Mouse (Mus musculus) megakaryocyte, embryonic 14.5 days (primary cell): ENCODE results near the gene Map1s. TPM values are rescaled to one million over a fixed set of nuclear protein-coding genes. Genes with fewer than 3 reads are reported as not detected.

ENCODE experiments used
- H3K27me3 ChIP-seq: replicated peaks from 2 replicates; pipeline ENCODE3; 2012; ENCODE audit warnings: inconsistent platforms
- H3K36me3 ChIP-seq: replicated peaks from 2 replicates; pipeline ENCODE3; 2012; ENCODE audit warnings: low read length, inconsistent platforms, mixed read lengths
- H3K4me1 ChIP-seq: 2 replicates; pipeline ENCODE4 v1.6.1; 2012; ENCODE audit warnings: inconsistent platforms
- H3K4me3 ChIP-seq: replicated peaks from 2 replicates; pipeline ENCODE3; 2012; ENCODE audit warnings: moderate library complexity, mild to moderate bottlenecking, inconsistent platforms
- H3K9me3 ChIP-seq: 2 replicates; pipeline ENCODE4 v1.6.1; 2012; ENCODE audit warnings: inconsistent platforms
- FLI1 ChIP-seq: IDR thresholded peaks from 2 replicates; pipeline ENCODE4 v1.6.1; 2012; ENCODE audit warnings: low read length, inconsistent platforms, mixed read lengths
- GATA1 ChIP-seq: IDR thresholded peaks from 3 replicates; pipeline ENCODE4 v1.6.1; 2012; ENCODE audit warnings: mixed read lengths, low read length, inconsistent platforms, borderline replicate concordance
- polyA plus RNA-seq: library from polyadenylated mRNA; stranded (reverse); fragments of >175 nt; gene quantifications from 2 replicates; pipeline ENCODE4 v1.2.3, GENCODE M21; 2012; ENCODE audit warnings: low replicate concordance; ENCODE audit not compliant: insufficient read depth

Gene Map1s
- polyA plus RNA-seq, 1 experiment, result 69.6 TPM

GRCm38 (mm10) chr8:70934786-70935185 is 29.1 kb downstream of the Map1s start:
- H3K4me3 ChIP-seq, result no peak overlapping the region
- no peaks in the 10 kb centered on the region for H3K9me3 ChIP-seq
- TF ChIP-seq GATA1 (no peak), FLI1 (no peak)
- no peaks in the 10 kb centered on the region for H3K36me3 ChIP-seq
- H3K4me1 ChIP-seq, result no peaks in the 10 kb centered on the region
- peaks cover 46% of the 10 kb centered on the region for H3K27me3 ChIP-seq

DNA sequence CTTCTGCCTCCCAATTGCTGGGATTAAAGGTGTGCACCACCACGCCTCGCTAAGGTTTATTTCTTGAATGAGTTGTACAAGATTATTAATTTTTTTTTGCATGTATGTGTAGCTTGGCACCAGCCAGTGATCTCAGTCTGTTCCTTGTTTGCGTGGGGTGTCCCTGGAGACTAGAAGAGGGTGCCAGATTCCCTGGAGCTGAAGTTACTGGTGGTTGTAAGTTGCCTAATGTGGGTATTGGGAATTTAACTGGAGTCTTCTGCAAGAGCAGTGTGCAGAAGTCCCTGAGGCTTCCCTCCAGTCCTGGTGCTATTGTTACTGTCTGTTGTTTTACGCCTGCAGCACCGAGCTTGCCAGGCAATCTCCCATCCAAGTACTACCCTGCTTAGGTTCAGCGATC is 31.5 kb downstream of the Map1s start:
- H3K4me3 ChIP-seq, result no peak overlapping the region
- H3K27me3 ChIP-seq, result peaks cover 39% of the 10 kb centered on the region
- H3K9me3 ChIP-seq, result no peaks in the 10 kb centered on the region
- no peaks in the 10 kb centered on the region for H3K36me3 ChIP-seq
- TF ChIP-seq GATA1 (no peak), FLI1 (no peak)
- peaks cover 9% of the 10 kb centered on the region for H3K4me1 ChIP-seq

DNA sequence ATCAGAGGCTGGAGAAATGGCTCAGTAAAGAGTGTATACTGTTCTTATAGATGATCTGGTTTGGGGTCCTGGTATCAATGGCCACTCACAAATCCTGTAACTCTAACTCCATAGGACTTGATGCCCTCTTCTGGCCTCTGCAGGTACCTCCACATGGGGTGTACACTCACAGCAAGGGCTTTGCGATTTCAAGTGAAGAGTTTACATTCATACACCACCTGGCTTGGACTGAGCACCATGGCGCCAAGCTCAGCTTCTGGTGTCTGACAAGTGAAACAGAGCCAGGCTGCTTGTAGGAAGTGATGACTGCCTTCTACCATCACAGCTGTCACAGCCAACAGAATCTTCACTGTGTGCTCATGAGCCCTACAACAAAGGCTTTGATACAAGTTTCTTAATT is 35.7 kb downstream of the Map1s start:
- no peak for TF ChIP-seq FLI1
- no peak for TF ChIP-seq GATA1

DNA sequence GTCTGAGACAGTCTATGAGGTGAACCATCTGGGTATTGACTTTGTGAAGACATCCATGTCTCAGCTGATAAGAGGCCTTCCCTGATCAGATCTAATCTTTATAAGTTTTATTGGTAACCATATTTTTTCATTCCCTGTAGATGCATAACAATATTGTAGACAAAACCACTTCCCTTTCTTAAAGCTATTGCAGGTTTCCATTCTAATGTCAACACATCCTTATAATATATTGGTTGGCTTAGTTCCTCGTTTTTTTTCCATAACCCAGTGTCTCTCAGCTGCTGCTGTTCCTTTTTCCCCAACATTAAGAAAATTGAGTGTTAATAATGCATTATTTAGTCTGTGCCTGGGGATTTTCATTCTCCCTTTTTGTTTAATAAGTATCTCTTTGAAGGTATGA is 37.5 kb downstream of the Map1s start:
- peaks cover 8% of the 10 kb centered on the region for H3K27me3 ChIP-seq
- H3K36me3 ChIP-seq, result no peaks in the 10 kb centered on the region
- H3K4me1 ChIP-seq, result peaks cover 9% of the 10 kb centered on the region
- TF ChIP-seq FLI1, result no peak
- no peak for TF ChIP-seq GATA1
- H3K9me3 ChIP-seq, result no peaks in the 10 kb centered on the region
- no peak overlapping the region for H3K4me3 ChIP-seq

More for the DNA sequence above, 35.7 kb downstream of the Map1s start:
- no peaks in the 10 kb centered on the region for H3K9me3 ChIP-seq
- H3K36me3 ChIP-seq, result no peaks in the 10 kb centered on the region
- peaks cover 16% of the 10 kb centered on the region for H3K27me3 ChIP-seq
- no peak overlapping the region for H3K4me3 ChIP-seq
- peaks cover 9% of the 10 kb centered on the region for H3K4me1 ChIP-seq

DNA sequence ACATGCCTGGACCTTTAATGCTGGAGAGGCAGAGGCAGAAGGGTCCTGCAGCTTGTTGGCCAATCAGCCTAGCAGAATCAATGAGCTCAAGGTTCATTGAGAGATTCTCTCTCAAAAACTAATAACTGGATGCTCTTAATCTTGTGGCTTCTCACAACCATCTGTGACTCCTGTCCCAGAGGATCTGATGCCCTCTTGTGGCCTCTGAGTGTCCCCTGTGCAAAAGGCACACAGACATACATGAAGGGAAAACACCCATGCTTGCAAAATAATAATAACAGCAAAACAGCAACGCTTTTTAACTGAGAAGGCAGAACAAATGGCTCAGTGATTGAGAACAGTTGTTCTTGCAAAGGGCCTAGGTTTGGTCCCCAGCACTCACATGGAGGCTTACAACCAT is 44.1 kb downstream of the Map1s start:
- TF ChIP-seq GATA1 (no peak), FLI1 (no peak)
- Histone ChIP-seq H3K9me3 (no peaks in the 10 kb centered on the region), H3K4me3 (no peak overlapping the region), H3K27me3 (peaks cover 5% of the 10 kb centered on the region), H3K4me1 (no peaks in the 10 kb centered on the region), H3K36me3 (no peaks in the 10 kb centered on the region)

DNA sequence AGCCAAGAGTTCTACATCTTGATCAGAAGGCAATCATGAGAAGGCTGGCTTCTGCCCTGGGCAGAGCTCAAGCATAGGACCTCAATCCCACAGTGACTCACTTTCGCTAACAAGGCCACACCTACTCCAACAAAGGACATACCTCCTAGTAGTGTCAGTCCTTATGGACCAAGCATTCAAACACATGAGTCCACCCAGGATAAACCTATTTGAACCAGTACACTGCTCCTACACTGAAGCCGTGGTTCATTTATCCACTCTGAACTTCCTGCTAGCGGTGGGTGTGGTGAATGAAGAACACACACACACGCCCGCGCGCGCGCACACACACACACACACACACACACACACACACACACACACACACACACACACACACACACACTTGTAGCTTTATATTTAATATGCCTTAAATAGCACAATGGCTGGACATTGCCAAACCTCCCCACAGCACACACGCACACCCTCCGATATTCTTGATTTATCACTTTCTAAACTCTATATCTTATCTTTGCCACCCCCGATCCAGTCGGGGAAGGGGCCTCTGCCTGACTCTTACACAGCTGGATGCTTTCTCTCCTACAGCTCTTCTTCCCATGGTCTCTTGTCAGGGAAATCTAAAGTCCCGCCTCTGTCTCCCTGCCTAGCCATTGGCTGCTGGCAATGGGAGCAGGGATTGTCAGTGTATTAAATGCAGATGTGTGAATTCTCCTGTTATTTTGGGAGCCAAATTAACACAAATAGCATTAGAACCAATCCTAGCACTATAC is 55.2 kb downstream of the Map1s start:
- no peak overlapping the region for H3K4me3 ChIP-seq
- H3K27me3 ChIP-seq, result peaks cover 23% of the 10 kb centered on the region
- TF ChIP-seq FLI1, result no peak
- no peak for TF ChIP-seq GATA1
- no peaks in the 10 kb centered on the region for H3K36me3 ChIP-seq
- peaks cover 3% of the 10 kb centered on the region; the same call in 1 of the 2 replicates for H3K4me1 ChIP-seq
- no peaks in the 10 kb centered on the region for H3K9me3 ChIP-seq

GRCm38 (mm10) chr8:70964159-70964558 is 58.4 kb downstream of the Map1s start:
- TF ChIP-seq FLI1 (no peak), GATA1 (no peak)
- no peaks in the 10 kb centered on the region for H3K9me3 ChIP-seq
- H3K4me1 ChIP-seq, result peaks cover 3% of the 10 kb centered on the region; the same call in 1 of the 2 replicates
- H3K36me3 ChIP-seq, result no peaks in the 10 kb centered on the region
- no peak overlapping the region for H3K4me3 ChIP-seq
- peaks cover 9% of the 10 kb centered on the region for H3K27me3 ChIP-seq

DNA sequence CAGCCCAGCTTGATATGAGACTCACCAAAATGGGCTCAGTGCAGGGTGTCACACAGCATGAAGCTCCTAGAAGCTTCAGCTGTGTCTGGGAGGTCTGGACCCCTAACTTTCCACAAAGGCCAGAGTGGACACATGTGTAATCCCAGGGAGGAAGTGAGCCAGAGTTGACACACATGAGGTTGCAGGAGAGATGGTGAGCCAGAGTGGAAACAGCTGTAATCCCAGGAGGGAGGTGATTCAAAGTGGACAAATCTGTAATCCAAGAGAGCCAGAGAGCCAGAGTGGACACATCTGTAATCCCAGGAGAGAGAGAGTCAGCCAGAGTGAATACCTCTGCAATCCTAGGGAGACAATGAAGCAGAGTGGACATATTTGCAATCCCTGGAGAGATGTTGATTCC is 59.1 kb downstream of the Map1s start:
- no peak overlapping the region for H3K4me3 ChIP-seq
- no peaks in the 10 kb centered on the region for H3K36me3 ChIP-seq
- no peaks in the 10 kb centered on the region for H3K9me3 ChIP-seq
- H3K27me3 ChIP-seq, result peaks cover 9% of the 10 kb centered on the region
- peaks cover 3% of the 10 kb centered on the region; the same call in 1 of the 2 replicates for H3K4me1 ChIP-seq
- TF ChIP-seq FLI1 (no peak), GATA1 (no peak)

Other genes with a start within 250 kb of the Map1s start
- 10.2 and 10.5 TPM in 2 replicates for gene Pgpep1, start 245.5 kb upstream of the Map1s start, polyA plus RNA-seq
- gene Lsm4, start 232.7 kb upstream of the Map1s start, polyA plus RNA-seq, result 103 and 569 TPM in 2 replicates
- gene Jund, start 207.0 kb upstream of the Map1s start, polyA plus RNA-seq, result 972 and 2,520 TPM in 2 replicates
- not detected in 2 replicates for gene Iqcn, start 202.5 kb upstream of the Map1s start, polyA plus RNA-seq
- gene Gm3336, start 187.4 kb upstream of the Map1s start, polyA plus RNA-seq, result 0.26 TPM in 1 of 2 replicates, not detected in the other
- 0.03 TPM in 1 of 2 replicates, not detected in the other for gene Pde4c, start 182.2 kb upstream of the Map1s start, polyA plus RNA-seq
- gene Rab3a, start 151.3 kb upstream of the Map1s start, polyA plus RNA-seq, result 7.8 and 38.4 TPM in 2 replicates
- 99.7 and 186 TPM in 2 replicates for gene Mpv17l2, start 145.0 kb upstream of the Map1s start, polyA plus RNA-seq
- 51.5 and 59.4 TPM in 2 replicates for gene Pik3r2, start 129.2 kb upstream of the Map1s start, polyA plus RNA-seq
- gene Mast3, start 100.9 kb upstream of the Map1s start, polyA plus RNA-seq, result 370 and 778 TPM in 2 replicates
- 10.8 and 11.1 TPM in 2 replicates for gene Il12rb1, start 97.5 kb upstream of the Map1s start, polyA plus RNA-seq
- 30.6 and 35.6 TPM in 2 replicates for gene Arrdc2, start 66.2 kb upstream of the Map1s start, polyA plus RNA-seq
- gene Kcnn1, start 42.7 kb upstream of the Map1s start, polyA plus RNA-seq, result 3.4 and 11.8 TPM in 2 replicates
- 92.6 and 282 TPM in 2 replicates for gene Ccdc124, start 32.0 kb upstream of the Map1s start, polyA plus RNA-seq
- 0.13 and 1.5 TPM in 2 replicates for gene Slc5a5, start 13.2 kb upstream of the Map1s start, polyA plus RNA-seq
- 4,812 and 7,707 TPM in 2 replicates for gene Rpl18a, start 8.5 kb upstream of the Map1s start, polyA plus RNA-seq